Mouse (Mus musculus): ENCODE results near the gene Mrps31. TPM values are rescaled to one million over a fixed set of nuclear protein-coding genes. Genes with fewer than 3 reads are reported as not detected.

Gene Mrps31
- polyA plus RNA-seq, 1 experiment from 2014 or later, result 32.6 TPM

Other genes starting within 250 kb of the Mrps31 start
- 8.0 and 8.3 TPM in 2 replicates for gene Nek3, start 244.9 kb upstream of the Mrps31 start, polyA plus RNA-seq (2015; fragmentation: Nextera tagmentation; extraction: Ambion mirVana)
- 12.8 and 15.5 TPM in 2 replicates for gene Ckap2, start 225.5 kb upstream of the Mrps31 start, polyA plus RNA-seq (2015; fragmentation: Nextera tagmentation; extraction: Ambion mirVana)
- gene Vps36, start 218.6 kb upstream of the Mrps31 start, polyA plus RNA-seq (2015; fragmentation: Nextera tagmentation; extraction: Ambion mirVana), result 41.4 and 44.3 TPM in 2 replicates
- gene Thsd1, start 184.0 kb upstream of the Mrps31 start, polyA plus RNA-seq (2015; fragmentation: Nextera tagmentation; extraction: Ambion mirVana), result 7.1 and 10.5 TPM in 2 replicates
- not detected in 2 replicates for gene Tpte, start 127.9 kb upstream of the Mrps31 start, polyA plus RNA-seq (2015; fragmentation: Nextera tagmentation; extraction: Ambion mirVana)
- gene Slc25a15, start 12.8 kb upstream of the Mrps31 start, polyA plus RNA-seq (2015; fragmentation: Nextera tagmentation; extraction: Ambion mirVana), result 8.5 and 8.8 TPM in 2 replicates